Mouse (Mus musculus) ovary, adult 18-20 months (tissue): ENCODE data around the gene Taf3.

Experiments
- DNase-seq: peaks from one replicate; pipeline ENCODE4 v3.0.0; 2022; ENCODE audit warnings: low spot score, mixed read lengths

Taf3 gene

GRCm38 (mm10) chr2:9875676-9876357, 172.6 kb downstream of the Taf3 start:
- DNase-seq = no peak

- DNase-seq = no peak
Measured at GRCm38 (mm10) chr2:9875220-9875619, 173.2 kb downstream of the Taf3 start.

DNA sequence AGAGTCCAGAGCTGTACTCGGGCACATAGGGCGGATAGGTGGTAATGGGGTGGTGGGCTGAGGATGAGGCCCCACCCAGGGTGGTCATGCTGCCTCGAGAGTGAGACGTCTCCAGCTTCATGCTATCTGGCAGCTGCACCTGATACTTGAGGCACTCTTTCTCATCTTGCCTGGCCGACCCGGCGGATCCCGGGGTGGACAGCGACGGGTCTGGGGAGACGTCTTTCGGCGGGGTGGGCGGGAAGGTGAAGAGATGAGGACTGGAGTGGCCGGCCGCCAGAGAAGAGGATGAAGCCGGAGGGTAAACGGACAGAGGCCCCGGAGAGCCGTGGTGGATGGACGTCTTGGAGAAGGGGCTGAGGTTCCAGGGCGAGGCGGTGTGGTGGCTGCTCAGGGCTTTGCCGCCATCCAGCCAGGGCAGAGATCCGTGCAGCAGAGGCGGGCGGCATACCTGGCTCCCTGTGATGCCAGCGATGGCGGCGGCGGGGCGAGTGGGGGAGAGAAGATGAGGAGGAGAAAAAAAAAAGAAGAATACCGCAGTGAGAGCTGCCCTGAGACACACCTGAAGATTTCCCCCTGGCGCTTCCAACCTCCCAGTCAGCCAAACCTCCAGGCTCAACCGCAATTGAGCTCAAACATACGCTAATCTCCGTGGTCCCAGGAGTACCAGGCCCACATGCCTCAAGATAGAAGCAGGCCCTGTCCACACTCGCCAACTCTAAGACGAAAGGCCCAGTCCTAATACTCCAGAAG, 173.8 kb downstream of the Taf3 start:
- DNase-seq = no peak

DNA sequence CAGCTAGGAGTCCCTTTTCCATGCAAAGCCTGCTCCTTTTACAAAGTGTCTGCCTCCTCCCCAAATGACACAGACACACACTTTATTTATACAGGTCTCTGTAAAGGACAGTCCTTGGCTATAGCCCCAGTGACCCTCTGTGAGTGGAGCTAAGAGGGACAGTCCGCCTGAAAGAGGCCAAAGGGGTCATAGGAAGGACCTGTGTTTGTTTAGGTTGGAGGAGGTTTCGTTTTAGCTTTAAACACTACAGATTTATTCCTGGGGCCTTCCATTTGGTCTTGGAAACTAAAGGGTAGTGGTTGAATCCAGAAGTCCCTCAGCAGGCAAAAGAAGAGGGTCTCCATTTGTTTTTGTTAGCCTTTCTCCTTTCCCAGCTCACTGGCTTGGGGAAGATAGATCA, 174.6 kb downstream of the Taf3 start:
- no peak for DNase-seq

DNA sequence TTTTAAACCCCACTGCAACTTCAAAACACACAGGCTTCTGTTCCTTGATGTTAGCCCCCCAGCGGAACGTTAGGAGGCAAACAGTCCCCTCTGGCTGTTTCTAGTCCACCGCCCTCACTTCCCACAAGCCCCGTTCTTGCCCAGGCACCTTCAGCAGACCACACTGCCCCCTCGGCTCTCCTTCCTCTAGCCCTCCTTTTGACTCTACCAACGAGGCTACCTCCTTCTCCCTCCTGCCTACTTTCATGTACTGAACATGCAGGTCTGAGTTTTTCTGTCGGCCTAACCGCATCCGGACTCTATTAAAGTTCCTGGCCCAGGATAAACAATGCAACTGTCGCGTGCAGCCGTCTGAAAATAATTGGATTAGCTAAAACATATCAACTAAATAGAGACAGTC, 175.7 kb downstream of the Taf3 start:
- no peak for DNase-seq

DNA sequence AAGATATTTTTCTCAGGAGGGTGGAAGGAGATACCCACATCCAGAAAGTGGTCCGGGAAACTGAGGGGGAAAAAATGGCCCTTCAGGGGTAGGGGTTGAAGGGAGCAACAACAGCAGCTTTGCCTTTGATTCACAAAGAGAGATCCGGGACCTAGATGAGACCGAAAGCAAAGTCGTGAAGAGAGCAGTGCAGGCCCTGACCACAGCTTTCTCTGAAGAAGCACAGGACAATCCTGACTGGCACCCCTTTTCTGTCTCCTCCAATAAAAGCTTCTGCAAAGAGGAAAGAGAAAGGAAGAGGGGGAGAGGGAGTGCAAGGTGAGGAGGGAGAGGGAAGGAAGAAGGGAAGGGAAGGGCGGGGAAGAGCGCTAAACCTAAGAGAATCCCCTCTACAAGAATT, 176.6 kb downstream of the Taf3 start:
- DNase-seq = no peak

DNA sequence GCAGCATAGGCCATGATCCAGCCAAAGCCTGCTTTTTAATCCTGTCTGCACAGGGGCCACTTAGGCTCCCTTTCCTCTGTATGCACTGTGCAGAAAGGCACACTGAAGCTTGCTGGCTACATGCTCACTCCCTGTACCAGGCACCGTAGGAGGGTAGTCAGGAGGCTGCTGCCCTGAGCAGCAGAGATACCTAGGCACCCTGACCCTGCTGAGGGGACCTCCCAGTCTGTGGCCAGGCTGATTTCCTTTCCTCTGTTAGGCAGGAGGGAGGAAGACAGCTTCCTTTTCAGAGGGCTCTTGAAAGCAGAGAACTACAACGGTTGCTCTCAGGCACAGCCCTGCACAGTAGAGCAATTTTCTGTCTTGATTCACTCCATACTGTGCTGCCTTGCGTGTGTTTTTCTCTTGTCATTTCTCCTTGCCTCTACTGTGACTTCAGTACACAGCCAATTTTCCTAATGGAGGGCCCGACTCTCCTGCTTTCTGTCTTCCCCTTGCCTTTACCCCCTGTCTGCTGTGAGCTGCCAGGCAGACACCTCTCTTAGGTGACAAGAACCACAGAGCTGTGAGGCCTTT, 177.2 kb downstream of the Taf3 start:
- no peak for DNase-seq

GRCm38 (mm10) chr2:9867092-9867825, 181.1 kb downstream of the Taf3 start:
- no peak for DNase-seq
